Mouse (Mus musculus) liver, embryonic 11.5 days (tissue): ENCODE measurements at regions not wholly inside any gene's neighbourhood (a gene's known extent, or its start where the extent isn't known, plus 50 kb on each side); places are given as distances from the start of the nearest gene placed in this dataset. TPM values are rescaled to one million over a fixed set of nuclear protein-coding genes. Genes with fewer than 3 reads are reported as not detected.

Source experiments
- microRNA-seq: library from miRNA; unstranded; fragments of <30 nt; microRNA quantifications from one replicate; pipeline ENCODE4, GENCODE M21; 2017; ENCODE audit warnings: borderline number of aligned reads

Small RNAs in the stretch of these regions (microRNA-seq; reads per million reads assigned to microRNA genes)
- not detected for gene Gm26042
